Mouse (Mus musculus): Measurements from ENCODE around the gene Acsf2. TPM values are rescaled to one million over a fixed set of nuclear protein-coding genes. Genes with fewer than 3 reads are reported as not detected.

The Acsf2 gene
- polyA plus RNA-seq, 1 experiment from 2014 or later: 6.3 TPM

GRCm38 (mm10) chr11:94580111-94580740, 21.4 kb downstream of the Acsf2 start:
- 0 out of 2 replicates have a peak, but pooled peaks cover 1% of the 10 kb centered on the region for H3K36me3 ChIP-seq (ENCODE audit: control insufficient read depth, insufficient read depth, low read length)
- ATAC-seq (ENCODE audit: low read depth): no peak
- H3K9ac ChIP-seq (ENCODE audit: low read depth, low read length): no peak overlapping the region
- no peak overlapping the region for H3K4me2 ChIP-seq (ENCODE audit: low read depth, low read length)
- no peaks in the 10 kb centered on the region for H3K9me3 ChIP-seq (ENCODE audit: control insufficient read depth, low read length)
- no peak overlapping the region for H3K27ac ChIP-seq (replicated peaks; ENCODE audit: low read depth, low read length)
- H3K4me3 ChIP-seq (ENCODE audit: low read depth, low read length): no peak overlapping the region
- no peaks in the 10 kb centered on the region for H3K27me3 ChIP-seq (replicated peaks; ENCODE audit: control insufficient read depth, insufficient read depth, low read length)
- no peak for DNase-seq (ENCODE audit: low spot score)
- WGBS: 90% methylated on average over 5 of the region's 5 CpGs
- no peaks in the 10 kb centered on the region for H3K4me1 ChIP-seq (ENCODE audit: control insufficient read depth, insufficient read depth, low read length)

GRCm38 (mm10) chr11:94576361-94576760, 25.3 kb downstream of the Acsf2 start:
- no peak for DNase-seq (ENCODE audit: low spot score)
- H3K9me3 ChIP-seq (ENCODE audit: control insufficient read depth, low read length): no peaks in the 10 kb centered on the region

GRCm38 (mm10) chr11:94575036-94575435, 26.6 kb downstream of the Acsf2 start:
- Histone ChIP-seq H3K27ac (replicated peaks; ENCODE audit: low read depth, low read length) (no peak overlapping the region), H3K4me3 (ENCODE audit: low read depth, low read length) (no peak overlapping the region), H3K36me3 (ENCODE audit: control insufficient read depth, insufficient read depth, low read length) (0 out of 2 replicates have a peak, but pooled peaks cover 10% of the 10 kb centered on the region), H3K27me3 (replicated peaks; ENCODE audit: control insufficient read depth, insufficient read depth, low read length) (no peaks in the 10 kb centered on the region), H3K9me3 (ENCODE audit: control insufficient read depth, low read length) (no peaks in the 10 kb centered on the region), H3K4me2 (ENCODE audit: low read depth, low read length) (no peak overlapping the region), H3K9ac (ENCODE audit: low read depth, low read length) (no peak overlapping the region), H3K4me1 (ENCODE audit: control insufficient read depth, insufficient read depth, low read length) (no peaks in the 10 kb centered on the region)
- DNase-seq (ENCODE audit: low spot score): no peak
- WGBS: 73% methylated on average over 2 of the region's 2 CpGs
- ATAC-seq (ENCODE audit: low read depth): no peak

More at GRCm38 (mm10) chr11:94576361-94576760, 25.3 kb downstream of the Acsf2 start:
- Histone ChIP-seq H3K4me3 (ENCODE audit: low read depth, low read length) (no peak overlapping the region), H3K27me3 (replicated peaks; ENCODE audit: control insufficient read depth, insufficient read depth, low read length) (no peaks in the 10 kb centered on the region), H3K36me3 (ENCODE audit: control insufficient read depth, insufficient read depth, low read length) (no peaks in the 10 kb centered on the region), H3K9ac (ENCODE audit: low read depth, low read length) (no peak overlapping the region), H3K4me2 (ENCODE audit: low read depth, low read length) (no peak overlapping the region), H3K27ac (replicated peaks; ENCODE audit: low read depth, low read length) (no peak overlapping the region), H3K4me1 (ENCODE audit: control insufficient read depth, insufficient read depth, low read length) (no peaks in the 10 kb centered on the region)
- ATAC-seq (ENCODE audit: low read depth): no peak
- WGBS: 84% methylated on average over 8 of the region's 9 CpGs

- no peak for ATAC-seq (ENCODE audit: low read depth)
These were observed 27.1 kb downstream of the Acsf2 start for GRCm38 (mm10) chr11:94574560-94574959.

GRCm38 (mm10) chr11:94571850-94572249, 29.8 kb downstream of the Acsf2 start:
- ATAC-seq (ENCODE audit: low read depth) (no peak), DNase-seq (ENCODE audit: low spot score) (no peak)
- no peaks in the 10 kb centered on the region for H3K4me1 ChIP-seq (ENCODE audit: control insufficient read depth, insufficient read depth, low read length)
- H3K4me3 ChIP-seq (ENCODE audit: low read depth, low read length): no peak overlapping the region
- H3K27me3 ChIP-seq (replicated peaks; ENCODE audit: control insufficient read depth, insufficient read depth, low read length): no peaks in the 10 kb centered on the region
- 100% methylated on average over 1 of the region's 1 CpGs for WGBS
- peaks cover 27% of the 10 kb centered on the region; the same call in 1 of the 2 replicates for H3K36me3 ChIP-seq (ENCODE audit: control insufficient read depth, insufficient read depth, low read length)
- H3K9me3 ChIP-seq (ENCODE audit: control insufficient read depth, low read length): no peaks in the 10 kb centered on the region
- H3K27ac ChIP-seq (replicated peaks; ENCODE audit: low read depth, low read length): no peak overlapping the region
- H3K9ac ChIP-seq (ENCODE audit: low read depth, low read length): no peak overlapping the region
- H3K4me2 ChIP-seq (ENCODE audit: low read depth, low read length): no peak overlapping the region

More at GRCm38 (mm10) chr11:94574560-94574959, 27.1 kb downstream of the Acsf2 start:
- no peak overlapping the region for H3K4me3 ChIP-seq (ENCODE audit: low read depth, low read length)
- 0 out of 2 replicates have a peak, but pooled peaks cover 10% of the 10 kb centered on the region for H3K36me3 ChIP-seq (ENCODE audit: control insufficient read depth, insufficient read depth, low read length)
- WGBS: 23% methylated on average over 6 of the region's 7 CpGs
- no peak overlapping the region for H3K4me2 ChIP-seq (ENCODE audit: low read depth, low read length)
- no peaks in the 10 kb centered on the region for H3K9me3 ChIP-seq (ENCODE audit: control insufficient read depth, low read length)
- no peaks in the 10 kb centered on the region for H3K4me1 ChIP-seq (ENCODE audit: control insufficient read depth, insufficient read depth, low read length)
- no peak overlapping the region for H3K9ac ChIP-seq (ENCODE audit: low read depth, low read length)
- H3K27me3 ChIP-seq (replicated peaks; ENCODE audit: control insufficient read depth, insufficient read depth, low read length): no peaks in the 10 kb centered on the region
- no peak for DNase-seq (ENCODE audit: low spot score)
- no peak overlapping the region for H3K27ac ChIP-seq (replicated peaks; ENCODE audit: low read depth, low read length)

GRCm38 (mm10) chr11:94570612-94571011, 31.1 kb downstream of the Acsf2 start:
- DNase-seq (ENCODE audit: low spot score) (no peak), ATAC-seq (ENCODE audit: low read depth) (no peak)
- WGBS: 66% methylated on average over 9 of the region's 9 CpGs
- H3K27me3 ChIP-seq (replicated peaks; ENCODE audit: control insufficient read depth, insufficient read depth, low read length): peaks cover 8% of the 10 kb centered on the region
- H3K9me3 ChIP-seq (ENCODE audit: control insufficient read depth, low read length): no peaks in the 10 kb centered on the region
- H3K9ac ChIP-seq (ENCODE audit: low read depth, low read length): no peak overlapping the region
- no peak overlapping the region for H3K4me3 ChIP-seq (ENCODE audit: low read depth, low read length)
- H3K4me2 ChIP-seq (ENCODE audit: low read depth, low read length): no peak overlapping the region
- H3K36me3 ChIP-seq (ENCODE audit: control insufficient read depth, insufficient read depth, low read length): peaks cover 27% of the 10 kb centered on the region; the same call in 1 of the 2 replicates
- no peak overlapping the region for H3K27ac ChIP-seq (replicated peaks; ENCODE audit: low read depth, low read length)
- no peaks in the 10 kb centered on the region for H3K4me1 ChIP-seq (ENCODE audit: control insufficient read depth, insufficient read depth, low read length)

- H3K4me1 ChIP-seq (ENCODE audit: control insufficient read depth, insufficient read depth, low read length): peaks cover 14% of the 10 kb centered on the region
- peaks cover 27% of the 10 kb centered on the region; the same call in 1 of the 2 replicates for H3K36me3 ChIP-seq (ENCODE audit: control insufficient read depth, insufficient read depth, low read length)
- ATAC-seq (ENCODE audit: low read depth) (no peak), DNase-seq (ENCODE audit: low spot score) (no peak)
- H3K27me3 ChIP-seq (replicated peaks; ENCODE audit: control insufficient read depth, insufficient read depth, low read length): peaks cover 23% of the 10 kb centered on the region
- no peaks in the 10 kb centered on the region for H3K9me3 ChIP-seq (ENCODE audit: control insufficient read depth, low read length)
- H3K9ac ChIP-seq (ENCODE audit: low read depth, low read length): no peak overlapping the region
- H3K4me2 ChIP-seq (ENCODE audit: low read depth, low read length): peak overlapping the region; percentile 56; the same call in 1 of the 2 replicates
- no peak overlapping the region for H3K4me3 ChIP-seq (ENCODE audit: low read depth, low read length)
- WGBS: 86% methylated on average over 4 of the region's 7 CpGs
- H3K27ac ChIP-seq (replicated peaks; ENCODE audit: low read depth, low read length): no peak overlapping the region
These were observed 34.3 kb downstream of the Acsf2 start for GRCm38 (mm10) chr11:94567326-94567725.

- DNase-seq (ENCODE audit: low spot score) (no peak), ATAC-seq (ENCODE audit: low read depth) (no peak)
- Histone ChIP-seq H3K27ac (replicated peaks; ENCODE audit: low read depth, low read length) (no peak overlapping the region), H3K9me3 (ENCODE audit: control insufficient read depth, low read length) (no peaks in the 10 kb centered on the region), H3K4me2 (ENCODE audit: low read depth, low read length) (peak overlapping the region; percentile 56; the same call in 1 of the 2 replicates), H3K4me1 (ENCODE audit: control insufficient read depth, insufficient read depth, low read length) (peaks cover 14% of the 10 kb centered on the region), H3K9ac (ENCODE audit: low read depth, low read length) (0 out of 2 replicates have a peak overlapping the region, but pooled peaks have one; percentile 25), H3K4me3 (ENCODE audit: low read depth, low read length) (peak overlapping the region; percentile 28; the same call in 1 of the 2 replicates), H3K36me3 (ENCODE audit: control insufficient read depth, insufficient read depth, low read length) (peaks cover 31% of the 10 kb centered on the region; the same call in 1 of the 2 replicates), H3K27me3 (replicated peaks; ENCODE audit: control insufficient read depth, insufficient read depth, low read length) (peaks cover 23% of the 10 kb centered on the region)
- 65% methylated on average over 6 of the region's 6 CpGs for WGBS
These were observed 35.1 kb downstream of the Acsf2 start for GRCm38 (mm10) chr11:94566534-94566933.

- no peaks in the 10 kb centered on the region for H3K9me3 ChIP-seq (ENCODE audit: control insufficient read depth, low read length)
- DNase-seq (ENCODE audit: low spot score): no peak
- peak overlapping the region; percentile 45 for H3K9ac ChIP-seq (ENCODE audit: low read depth, low read length)
These were observed 36.6 kb downstream of the Acsf2 start for GRCm38 (mm10) chr11:94565151-94565479.

More at GRCm38 (mm10) chr11:94565151-94565479, 36.6 kb downstream of the Acsf2 start:
- peaks cover 21% of the 10 kb centered on the region; the same call in 1 of the 2 replicates for H3K36me3 ChIP-seq (ENCODE audit: control insufficient read depth, insufficient read depth, low read length)
- peak overlapping the region; percentile 28 for H3K4me3 ChIP-seq (ENCODE audit: low read depth, low read length)
- no peak for ATAC-seq (ENCODE audit: low read depth)
- peaks cover 14% of the 10 kb centered on the region for H3K4me1 ChIP-seq (ENCODE audit: control insufficient read depth, insufficient read depth, low read length)
- H3K27me3 ChIP-seq (replicated peaks; ENCODE audit: control insufficient read depth, insufficient read depth, low read length): peaks cover 23% of the 10 kb centered on the region
- H3K4me2 ChIP-seq (ENCODE audit: low read depth, low read length): peak overlapping the region; percentile 56
- 10% methylated on average over 15 of the region's 16 CpGs for WGBS
- H3K27ac ChIP-seq (replicated peaks; ENCODE audit: low read depth, low read length): no peak overlapping the region

Data from embryonic facial prominence, embryonic 14.5 days (tissue).